Mouse (Mus musculus): ENCODE measurements around the gene Tacc3.

Tacc3 gene

GRCm38 (mm10) chr5:33656739-33657138 lies 1.2 kb upstream of the Tacc3 start:
- DNase-seq, result no peak

DNA sequence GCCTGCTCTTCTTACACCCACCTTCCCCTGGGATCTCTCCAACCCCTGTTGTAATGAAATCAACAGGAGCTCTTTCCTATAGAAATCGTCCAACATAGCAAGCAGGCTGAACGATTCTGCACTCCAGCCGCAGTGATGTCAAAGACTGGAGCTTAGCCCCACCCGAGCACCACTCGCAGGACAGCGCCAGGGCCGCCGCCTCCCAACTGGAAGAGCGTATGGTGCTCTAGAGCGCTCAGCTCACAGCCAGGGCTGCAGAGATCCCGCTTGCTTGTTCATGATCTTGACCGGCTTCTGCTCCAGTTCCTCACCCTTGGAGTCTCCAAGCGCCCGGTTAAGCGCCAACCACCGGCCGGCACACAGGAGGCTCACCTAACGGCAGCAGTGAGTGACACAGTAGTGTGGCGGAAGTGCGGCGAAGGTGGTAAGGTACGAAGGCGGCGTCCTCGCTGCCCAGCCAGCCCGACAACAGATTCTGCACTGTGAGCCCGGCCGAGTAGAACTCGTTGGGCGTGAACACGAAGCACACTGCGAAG lies 609 bp upstream of the Tacc3 start:
- DNase-seq, result no peak

DNA sequence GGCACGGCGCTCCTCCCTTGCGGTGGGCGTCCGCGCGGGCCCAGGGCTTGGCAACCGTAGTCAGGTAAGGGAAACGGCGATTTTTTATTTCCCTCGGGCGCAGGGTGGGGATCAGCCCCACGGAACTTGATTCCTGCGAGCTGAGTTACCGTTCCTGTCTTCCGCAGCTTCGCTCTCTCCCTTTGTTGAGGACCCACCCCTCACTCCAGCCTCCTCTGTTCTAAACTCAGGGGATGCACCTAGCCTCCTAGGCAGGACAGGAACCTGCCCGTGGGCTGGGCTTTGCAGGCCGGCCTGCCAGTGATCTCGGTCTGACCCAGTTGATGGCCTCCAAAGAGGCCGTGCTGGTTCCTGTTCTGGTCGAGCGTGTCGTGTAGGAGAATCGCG lies 729 bp downstream of the Tacc3 start:
- no peak for DNase-seq

GRCm38 (mm10) chr5:33668223-33668622 lies 10.3 kb downstream of the Tacc3 start:
- no peak for DNase-seq

- no peak for DNase-seq
These were observed 13.7 kb downstream of the Tacc3 start for GRCm38 (mm10) chr5:33671659-33672058.

DNA sequence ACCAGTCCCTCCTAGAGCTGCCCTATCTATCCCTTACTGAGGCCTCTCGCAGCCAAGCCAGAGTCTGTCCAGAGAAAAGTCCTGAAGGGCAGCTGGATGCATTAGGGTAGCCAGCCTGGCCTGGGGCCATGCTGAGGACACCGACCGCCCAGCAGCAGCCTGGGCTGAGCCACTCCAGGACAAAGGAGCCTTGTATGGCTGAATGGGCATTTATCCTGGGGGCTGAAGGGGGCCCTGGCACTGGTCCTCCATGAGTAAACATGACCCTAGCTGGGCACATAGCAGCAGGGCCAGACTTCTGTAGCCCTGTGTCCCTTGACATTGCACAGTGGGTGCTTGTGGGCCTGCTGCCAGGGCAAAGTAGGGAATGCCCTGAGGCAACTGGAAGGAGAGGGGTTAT lies 16.5 kb downstream of the Tacc3 start:
- DNase-seq, result no peak

DNA sequence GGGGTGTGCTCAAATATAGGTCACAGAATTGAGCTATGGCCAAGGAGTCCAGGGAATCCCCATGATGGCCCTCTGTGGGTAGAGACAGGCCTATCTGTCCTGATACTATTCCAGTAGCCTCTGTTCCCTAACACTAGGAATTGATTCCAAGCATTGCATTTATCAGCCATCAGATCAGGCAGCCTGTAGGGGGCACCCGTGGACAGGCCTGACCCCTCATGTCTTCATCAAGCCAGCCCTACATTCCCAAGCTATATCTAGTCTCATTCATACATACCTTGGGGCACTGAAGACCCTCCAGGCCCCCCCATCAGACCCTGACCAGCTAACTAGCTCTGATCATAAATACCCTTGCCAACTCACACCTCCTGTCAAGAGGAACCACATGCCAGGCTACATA lies 18.0 kb downstream of the Tacc3 start:
- DNase-seq, result no peak

- DNase-seq, result no peak
These were observed 20.3 kb downstream of the Tacc3 start for GRCm38 (mm10) chr5:33678244-33678643.

DNA sequence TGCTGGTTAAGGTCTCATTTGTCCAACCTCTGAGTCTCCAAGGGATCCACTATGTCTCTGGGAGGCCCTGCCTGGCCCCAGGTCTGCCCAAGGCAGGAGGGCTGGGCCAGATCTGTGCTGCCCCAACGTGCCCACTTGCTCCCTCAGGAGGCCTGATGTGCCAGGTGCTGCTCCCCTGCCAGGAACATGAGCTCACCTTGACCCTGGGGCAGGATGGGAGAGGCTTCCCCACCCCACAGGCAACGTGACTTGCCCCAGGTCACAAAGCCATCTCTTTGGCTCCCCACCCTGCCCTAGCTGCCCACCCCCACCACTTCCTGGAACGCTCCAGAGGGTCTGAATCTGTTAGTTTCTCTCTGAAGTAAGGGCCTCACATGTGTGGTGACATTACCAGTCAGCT lies 23.1 kb downstream of the Tacc3 start:
- no peak for DNase-seq

- no peak for DNase-seq
These were observed 23.9 kb downstream of the Tacc3 start for GRCm38 (mm10) chr5:33681611-33682388.

GRCm38 (mm10) chr5:33682963-33683362 lies 25.0 kb downstream of the Tacc3 start:
- no peak for DNase-seq

GRCm38 (mm10) chr5:33683897-33684652 lies 26.1 kb downstream of the Tacc3 start:
- DNase-seq, result no peak

- DNase-seq, result no peak
These were observed 27.0 kb downstream of the Tacc3 start for GRCm38 (mm10) chr5:33684932-33685331.

- no peak for DNase-seq
These were observed 29.2 kb downstream of the Tacc3 start for GRCm38 (mm10) chr5:33687142-33687541.

DNA sequence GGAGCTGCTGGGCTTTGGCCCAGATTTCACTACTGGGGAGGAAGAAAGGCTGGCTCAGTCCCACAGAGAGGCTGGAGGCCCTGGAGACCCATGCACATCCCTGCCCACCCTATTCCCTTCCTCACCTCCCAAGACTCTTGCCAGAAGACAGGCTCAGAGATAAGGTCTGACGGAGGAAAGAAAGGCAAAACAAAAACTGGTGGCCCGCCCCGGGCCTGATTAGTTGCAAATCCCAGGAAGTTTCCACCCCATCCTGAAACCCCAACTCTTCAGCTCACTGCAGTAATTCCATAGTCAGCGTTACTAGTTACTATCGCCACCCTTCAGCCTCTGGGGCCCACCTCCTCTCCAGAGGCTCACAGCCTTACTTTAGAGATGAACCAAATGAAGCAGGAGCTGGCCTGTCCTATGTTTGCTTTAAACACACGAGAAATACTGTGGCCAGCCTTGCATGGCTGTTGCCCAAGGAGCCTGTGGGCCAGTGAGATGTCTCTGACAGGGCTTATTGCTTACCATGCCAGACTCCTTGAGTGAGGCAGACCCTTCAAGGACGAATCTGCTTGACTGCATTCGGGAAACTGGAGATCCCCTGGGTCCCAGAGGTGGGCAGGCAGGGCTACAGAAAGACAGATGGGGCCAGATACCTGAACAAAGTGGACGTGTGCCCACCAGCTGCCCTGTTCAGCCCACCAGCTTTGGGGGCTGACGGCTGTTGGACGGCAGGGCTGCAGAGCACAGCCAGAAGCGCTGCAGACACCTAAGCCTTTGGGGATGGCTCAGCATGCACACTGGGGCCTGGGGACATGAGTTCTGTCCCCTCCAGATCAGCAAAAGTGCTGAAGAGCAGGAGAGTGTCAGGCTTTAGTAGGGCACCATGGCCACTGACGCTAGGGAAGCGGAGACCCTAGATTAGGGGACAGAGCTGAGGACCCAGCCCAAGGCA lies 30.6 kb downstream of the Tacc3 start:
- DNase-seq, result no peak

- no peak for DNase-seq
These were observed 31.4 kb downstream of the Tacc3 start for GRCm38 (mm10) chr5:33689221-33689844.

DNA sequence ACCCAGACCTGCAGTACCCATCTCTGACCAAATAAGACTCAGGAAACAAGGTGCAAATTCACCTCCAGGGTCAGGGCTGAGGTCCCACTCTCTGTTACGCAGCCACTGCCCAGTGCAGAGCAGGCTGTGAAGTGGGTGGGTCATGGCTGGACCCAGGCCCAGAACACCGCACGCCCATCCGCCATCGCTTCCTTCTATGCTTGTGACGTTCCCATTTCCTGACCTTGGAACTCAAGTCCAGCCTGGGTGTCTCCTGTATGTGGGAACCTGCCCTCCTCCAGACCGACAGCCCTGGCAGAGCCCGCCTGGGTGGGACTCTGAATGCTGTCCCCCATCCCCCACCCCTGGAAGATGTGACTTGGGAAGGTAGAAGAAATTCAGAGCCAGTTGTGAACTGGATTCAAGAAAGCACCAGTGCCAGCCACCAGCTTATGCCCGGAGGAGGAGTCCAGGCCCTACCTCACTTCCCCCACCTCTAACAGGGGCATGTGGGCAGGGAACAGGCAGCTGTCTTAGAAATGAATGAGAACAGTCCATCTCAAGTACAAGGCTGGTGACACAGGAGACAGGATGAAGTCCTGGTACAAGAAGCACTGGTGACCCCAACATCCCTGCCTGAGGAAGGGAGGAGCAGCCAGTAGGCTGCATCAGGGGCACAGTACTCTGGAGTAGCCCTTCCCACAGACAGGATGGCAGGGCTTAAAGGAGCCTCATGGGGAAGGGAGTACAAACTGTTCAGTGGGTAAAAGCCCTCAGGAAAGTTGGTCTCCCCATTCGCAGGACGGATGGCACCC lies 32.1 kb downstream of the Tacc3 start:
- no peak for DNase-seq

GRCm38 (mm10) chr5:33692393-33692792 lies 34.5 kb downstream of the Tacc3 start:
- DNase-seq, result no peak

DNA sequence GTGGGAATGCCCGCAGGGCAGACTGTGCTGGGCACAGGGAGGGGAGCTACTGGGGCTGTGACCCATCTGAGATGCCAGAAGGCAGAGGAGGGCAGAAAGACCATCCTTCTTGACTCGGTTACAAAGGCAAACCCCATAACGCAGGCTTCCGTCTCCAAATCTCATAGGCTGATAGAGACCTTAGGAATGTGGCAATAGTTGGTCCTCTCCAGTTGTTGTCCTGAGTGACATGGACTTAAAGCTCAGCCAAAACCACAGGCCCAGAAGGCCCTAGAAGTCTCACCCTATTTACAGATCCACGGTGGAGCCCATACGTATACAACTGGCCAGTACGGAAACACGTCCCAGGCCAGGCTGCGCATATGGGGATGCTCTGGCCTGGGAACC lies 36.5 kb downstream of the Tacc3 start:
- DNase-seq, result no peak

GRCm38 (mm10) chr5:33694848-33695717 lies 37.2 kb downstream of the Tacc3 start:
- DNase-seq, result no peak

DNA sequence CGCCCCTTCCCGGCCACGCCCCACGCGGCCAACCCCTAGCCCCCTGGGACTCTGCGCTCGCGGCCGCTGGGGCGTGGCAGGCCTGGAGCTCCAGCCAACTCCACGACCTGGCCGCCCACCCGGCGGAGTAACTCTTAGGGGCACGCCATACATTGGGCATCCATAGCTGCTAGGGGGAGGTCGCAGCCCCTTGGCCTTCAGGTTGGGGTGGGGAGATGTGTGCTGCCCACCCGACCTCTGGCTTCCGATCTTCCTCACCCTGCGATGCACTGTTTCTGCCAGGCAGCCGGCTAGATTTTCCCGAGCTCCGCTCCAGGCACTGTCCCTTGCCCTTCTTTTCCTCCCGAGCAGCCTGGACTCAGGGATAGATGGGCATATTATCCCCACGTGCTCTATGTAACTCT lies 37.8 kb downstream of the Tacc3 start:
- DNase-seq, result no peak

Data from cerebellum, adult 11 months (tissue).